Mouse (Mus musculus) hindbrain, embryonic 16.5 days (tissue): ENCODE results near the gene Tbce. TPM values are rescaled to one million over a fixed set of nuclear protein-coding genes. Genes with fewer than 3 reads are reported as not detected.
"Not testable (repeated sequence)": the region's sequence is repeated elsewhere in the genome, so short reads cannot be mapped to it uniquely, and the experiment has no call there.

ENCODE experiments used
- ATAC-seq: fragments of 200-750 bp; cut with Nextera tagmentation; 2 replicates; pipeline ENCODE4 v1.8.0; 2017; ENCODE audit warnings: moderate TSS enrichment, moderate library complexity
- H3K27ac ChIP-seq: fragments of 300-500 bp; sonication (generic); 2 replicates; pipeline ENCODE4 v1.5.1; 2014; ENCODE audit warnings: low read depth, mild to moderate bottlenecking, control low read depth, low read length, moderate library complexity
- H3K27me3 ChIP-seq: fragments of 300-500 bp; sonication (generic); replicated peaks from 2 replicates; pipeline ENCODE4 v1.6.1; 2014; ENCODE audit warnings: low read length; ENCODE audit not compliant: control insufficient read depth, insufficient read depth
- H3K36me3 ChIP-seq: fragments of 300-500 bp; sonication (generic); 2 replicates; pipeline ENCODE4 v1.6.1; 2014; ENCODE audit warnings: mild to moderate bottlenecking, low read length, moderate library complexity, mixed read lengths; ENCODE audit not compliant: control insufficient read depth, insufficient read depth
- H3K4me1 ChIP-seq: fragments of 300-500 bp; sonication (generic); 2 replicates; pipeline ENCODE4 v1.6.1; 2014; ENCODE audit warnings: low read depth, low read length; ENCODE audit not compliant: control insufficient read depth, insufficient read depth
- H3K4me2 ChIP-seq: fragments of 300-500 bp; sonication (generic); 2 replicates; pipeline ENCODE4 v1.6.1; 2014; ENCODE audit warnings: mild to moderate bottlenecking, low read length, control low read depth, moderate library complexity
- H3K4me3 ChIP-seq: fragments of 300-500 bp; sonication (generic); 2 replicates; pipeline ENCODE4 v1.5.1; 2014; ENCODE audit warnings: mild to moderate bottlenecking, low read length, control low read depth, moderate library complexity
- H3K9ac ChIP-seq: fragments of 300-500 bp; sonication (generic); 2 replicates; pipeline ENCODE4 v1.6.1; 2014; ENCODE audit warnings: low read depth, mild to moderate bottlenecking, control low read depth, low read length, moderate library complexity
- H3K9me3 ChIP-seq: fragments of 300-500 bp; sonication (generic); 2 replicates; pipeline ENCODE4 v1.6.1; 2014; ENCODE audit warnings: mild to moderate bottlenecking, low read length, moderate library complexity; ENCODE audit not compliant: control insufficient read depth
- WGBS: fragments of 180-500 bp; shearing (Covaris S2); extraction: QIAGEN DNeasy Blood & Tissue Kit; methylation state at CpG from one replicate; pipeline ENCODE4 v1.1.7; 2014; 5-methylcytosine and 5-hydroxymethylcytosine counted together
- polyA plus RNA-seq: library from polyadenylated mRNA; unstranded; fragments of >200 nt; fragmentation: Nextera tagmentation; extraction: Ambion mirVana; gene quantifications from 2 replicates; pipeline ENCODE4 v1.2.1, GENCODE M21; 2015

The Tbce gene
- polyA plus RNA-seq, 1 experiment from 2014 or later = 102 TPM

DNA sequence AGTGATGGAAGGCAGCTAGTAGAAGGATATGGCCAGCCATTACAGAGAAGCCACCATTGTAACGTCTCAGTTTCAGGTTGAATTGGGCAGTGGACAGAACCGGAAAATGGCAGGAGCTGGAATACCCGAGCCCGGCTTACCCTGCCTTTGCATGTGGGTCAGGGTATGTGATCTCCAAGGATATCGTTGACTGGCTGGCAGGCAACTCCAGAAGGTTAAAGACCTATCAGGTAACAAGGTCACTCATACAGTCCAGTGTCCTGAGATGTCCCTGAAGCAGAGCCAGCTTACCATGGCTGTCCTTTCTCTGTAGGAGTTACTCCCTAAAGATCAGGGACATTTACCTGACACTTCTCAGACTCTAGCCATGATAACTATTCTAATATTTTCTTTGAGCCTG is 44.4 kb downstream of the Tbce start:
- Histone ChIP-seq H3K9me3 (no peaks in the 10 kb centered on the region), H3K27ac (no peak overlapping the region), H3K36me3 (peaks cover 24% of the 10 kb centered on the region), H3K27me3 (no peaks in the 10 kb centered on the region), H3K4me1 (no peaks in the 10 kb centered on the region), H3K4me3 (no peak overlapping the region), H3K9ac (no peak overlapping the region), H3K4me2 (no peak overlapping the region)
- 89% methylated on average over 5 of the region's 5 CpGs for WGBS
- no peak for ATAC-seq

DNA sequence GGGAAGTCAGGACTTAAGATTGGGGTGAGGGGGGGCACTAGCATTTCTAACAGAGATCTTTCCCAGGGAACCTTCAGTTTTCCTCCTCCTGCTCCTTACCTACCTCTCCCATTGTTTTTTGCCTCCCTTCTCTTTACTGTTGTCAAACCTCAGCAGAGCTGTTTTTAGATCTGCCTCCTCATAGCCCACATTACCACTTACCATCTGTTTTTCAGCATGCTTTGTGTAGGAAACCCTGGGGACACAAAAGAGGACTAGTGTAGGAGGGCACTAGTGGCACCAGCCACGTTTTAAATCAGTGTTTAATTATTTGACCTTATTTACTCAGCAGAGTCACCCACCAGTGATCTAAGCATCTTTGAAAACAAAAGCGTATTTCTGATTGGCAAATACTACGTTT is 46.4 kb downstream of the Tbce start:
- Histone ChIP-seq H3K4me3 (no peak overlapping the region), H3K9me3 (no peaks in the 10 kb centered on the region), H3K4me2 (no peak overlapping the region), H3K27me3 (no peaks in the 10 kb centered on the region), H3K36me3 (peaks cover 13% of the 10 kb centered on the region), H3K27ac (no peak overlapping the region), H3K4me1 (no peaks in the 10 kb centered on the region), H3K9ac (no peak overlapping the region)
- no peak for ATAC-seq
- 74% methylated on average over 3 of the region's 3 CpGs for WGBS

DNA sequence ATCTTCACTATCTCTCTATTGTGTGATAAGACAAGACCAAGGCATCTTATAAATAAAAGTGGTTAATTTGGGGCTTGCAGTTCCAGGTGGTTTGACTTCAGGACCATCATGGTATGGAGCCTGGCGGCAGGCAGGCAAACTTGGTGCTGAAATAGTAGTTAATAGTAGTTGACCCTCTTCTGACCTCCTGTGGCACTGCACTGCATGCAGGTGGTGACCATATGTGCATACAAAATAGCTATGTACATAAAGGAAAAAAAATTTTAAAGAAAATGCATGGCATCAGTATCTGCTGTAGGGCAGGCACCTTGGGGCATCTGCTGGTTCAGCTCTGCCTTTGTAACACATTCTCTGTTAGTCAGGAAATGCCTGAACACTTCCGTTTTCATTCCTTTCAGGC is 49.0 kb downstream of the Tbce start:
- Histone ChIP-seq H3K27me3 (no peaks in the 10 kb centered on the region), H3K9me3 (no peaks in the 10 kb centered on the region), H3K9ac (no peak overlapping the region), H3K4me1 (no peaks in the 10 kb centered on the region), H3K36me3 (peaks cover 7% of the 10 kb centered on the region), H3K4me2 (no peak overlapping the region), H3K4me3 (no peak overlapping the region), H3K27ac (no peak overlapping the region)
- no peak for ATAC-seq
- 79% methylated on average over 2 of the region's 2 CpGs for WGBS

DNA sequence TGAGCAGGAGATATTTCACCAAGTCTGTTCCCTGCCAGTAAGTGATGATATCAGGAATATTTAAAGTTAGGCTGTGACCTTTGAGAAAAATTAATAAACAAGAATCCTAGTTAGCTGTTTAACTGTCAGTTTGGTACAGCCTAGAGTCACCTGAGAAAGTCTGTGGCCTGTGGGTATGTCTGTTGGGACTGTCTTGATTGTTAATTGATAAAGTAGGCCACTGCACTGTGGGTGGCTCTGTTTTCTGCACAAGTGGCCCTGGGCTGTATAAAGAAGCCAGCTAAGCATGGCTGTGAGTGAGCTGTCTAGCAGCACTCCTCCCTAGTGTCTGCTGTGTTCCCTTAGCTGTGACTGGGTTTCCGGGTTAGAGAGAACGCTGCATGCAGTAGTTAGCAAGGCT is 50.3 kb downstream of the Tbce start:
- no peaks in the 10 kb centered on the region for H3K9me3 ChIP-seq
- H3K4me1 ChIP-seq = no peaks in the 10 kb centered on the region
- H3K27me3 ChIP-seq = no peaks in the 10 kb centered on the region
- H3K4me3 ChIP-seq = no peak overlapping the region
- no peaks in the 10 kb centered on the region; the same call in 1 of the 2 replicates for H3K36me3 ChIP-seq
- no peak for ATAC-seq
- 92% methylated on average over 2 of the region's 2 CpGs for whole genome bisulfite sequencing
- H3K27ac ChIP-seq = no peak overlapping the region
- H3K9ac ChIP-seq = no peak overlapping the region
- no peak overlapping the region for H3K4me2 ChIP-seq

DNA sequence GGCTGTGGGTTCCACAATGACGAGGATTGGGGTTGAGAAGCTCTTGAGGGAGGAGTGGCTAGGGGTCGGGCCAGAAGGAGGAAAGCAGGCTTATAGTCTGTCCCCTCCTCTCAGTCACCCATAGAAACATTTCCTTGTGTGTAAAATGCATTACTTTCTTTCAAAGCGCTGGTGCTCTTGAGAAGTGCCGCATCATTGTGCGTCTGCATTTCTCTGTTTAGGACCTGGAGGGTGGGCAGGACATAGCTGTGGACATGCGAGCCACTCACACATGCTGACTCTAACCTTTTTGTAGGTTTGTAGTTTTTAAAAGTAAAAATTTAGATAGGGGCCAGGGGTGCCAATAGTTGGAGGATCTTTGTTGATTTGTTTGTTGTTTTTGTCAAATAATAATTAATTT is 55.9 kb downstream of the Tbce start:
- H3K9me3 ChIP-seq = no peaks in the 10 kb centered on the region
- H3K36me3 ChIP-seq = no peaks in the 10 kb centered on the region
- WGBS = 89% methylated on average over 6 of the region's 6 CpGs
- H3K9ac ChIP-seq = no peak overlapping the region
- H3K4me1 ChIP-seq = no peaks in the 10 kb centered on the region
- H3K27ac ChIP-seq = no peak overlapping the region
- H3K27me3 ChIP-seq = no peaks in the 10 kb centered on the region
- ATAC-seq = no peak
- H3K4me3 ChIP-seq = no peak overlapping the region
- no peak overlapping the region for H3K4me2 ChIP-seq

DNA sequence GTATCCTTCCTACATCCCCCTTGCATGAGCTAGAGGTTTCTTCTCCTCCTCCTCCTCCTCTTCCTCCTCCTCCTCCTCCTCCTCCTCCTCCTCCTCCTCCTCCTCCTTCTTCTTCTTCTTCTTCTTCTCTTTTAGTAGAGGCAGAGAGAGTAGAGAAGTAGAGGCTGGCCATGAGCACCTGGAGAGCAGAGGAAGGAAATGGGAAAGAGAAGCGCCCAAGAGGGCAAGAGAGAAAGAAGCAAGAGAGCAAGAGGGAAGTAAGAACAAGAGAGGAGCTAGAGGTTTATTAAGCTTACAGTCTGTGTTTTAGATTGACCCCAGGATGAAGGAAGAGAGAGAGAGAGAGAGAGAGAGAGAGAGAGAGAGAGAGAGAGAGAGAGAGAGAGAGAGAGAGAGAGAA is 57.6 kb downstream of the Tbce start:
- H3K9me3 ChIP-seq, H3K4me2 ChIP-seq, H3K4me1 ChIP-seq, H3K9ac ChIP-seq, H3K4me3 ChIP-seq, H3K36me3 ChIP-seq, H3K27ac ChIP-seq, H3K27me3 ChIP-seq, ATAC-seq: not testable (repeated sequence)
- whole genome bisulfite sequencing = 86% methylated on average over 1 of the region's 1 CpGs

DNA sequence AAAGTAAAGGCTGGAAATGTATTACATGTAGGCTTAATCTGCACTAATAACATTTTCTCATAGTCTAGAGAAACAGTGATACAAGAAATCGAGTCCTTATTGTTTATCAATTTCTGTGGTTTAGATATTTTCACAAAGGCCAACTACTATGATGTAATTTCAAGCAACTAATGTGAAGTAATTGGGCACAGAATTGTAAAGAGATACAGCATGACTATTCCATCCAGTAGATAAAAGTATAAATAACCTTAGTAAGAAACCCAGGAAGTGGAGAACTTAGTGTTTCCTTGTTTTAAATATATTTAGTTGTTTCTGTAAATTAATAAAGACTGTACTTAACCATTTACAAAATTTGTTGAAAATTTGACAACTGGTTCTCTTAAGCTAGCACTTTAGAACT is 69.6 kb downstream of the Tbce start:
- no peaks in the 10 kb centered on the region for H3K4me1 ChIP-seq
- no peak for ATAC-seq
- no peaks in the 10 kb centered on the region for H3K27me3 ChIP-seq
- no peak overlapping the region for H3K4me3 ChIP-seq
- H3K9me3 ChIP-seq = no peaks in the 10 kb centered on the region
- H3K4me2 ChIP-seq = no peak overlapping the region
- 0 out of 2 replicates have a peak, but pooled peaks cover 3% of the 10 kb centered on the region for H3K36me3 ChIP-seq
- H3K9ac ChIP-seq = no peak overlapping the region
- WGBS = 95% methylated on average over 1 of the region's 1 CpGs
- H3K27ac ChIP-seq = no peak overlapping the region

DNA sequence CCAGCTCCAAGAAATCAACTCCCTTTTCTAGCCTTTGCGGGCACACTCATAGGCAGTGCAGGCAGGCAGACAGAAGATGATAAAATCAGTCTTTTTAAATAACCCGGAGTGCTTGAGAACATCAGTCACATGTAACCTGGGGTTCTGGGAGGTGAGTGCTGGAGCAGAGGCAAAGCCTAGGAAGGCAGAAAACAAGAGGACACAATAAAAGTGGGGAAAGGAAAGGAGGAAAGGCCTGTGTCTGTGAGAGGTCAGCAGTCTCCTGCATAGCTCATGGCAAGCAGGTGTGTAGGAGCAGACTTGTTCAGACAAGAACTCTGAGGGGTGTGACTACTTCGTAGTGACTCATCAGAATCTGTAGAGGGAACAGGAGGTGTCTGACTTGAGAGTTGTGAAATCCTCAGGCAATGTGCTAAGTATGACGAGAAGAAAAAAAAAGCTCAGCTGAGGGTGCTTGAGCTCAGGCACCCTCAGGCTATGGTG is 70.8 kb downstream of the Tbce start:
- no peak overlapping the region for H3K4me3 ChIP-seq
- H3K9me3 ChIP-seq = no peaks in the 10 kb centered on the region
- H3K27ac ChIP-seq = no peak overlapping the region
- no peaks in the 10 kb centered on the region for H3K4me1 ChIP-seq
- ATAC-seq = no peak
- no peak overlapping the region for H3K9ac ChIP-seq
- WGBS = 95% methylated on average over 4 of the region's 4 CpGs
- H3K27me3 ChIP-seq = no peaks in the 10 kb centered on the region
- H3K36me3 ChIP-seq = 0 out of 2 replicates have a peak, but pooled peaks cover 3% of the 10 kb centered on the region
- H3K4me2 ChIP-seq = no peak overlapping the region

DNA sequence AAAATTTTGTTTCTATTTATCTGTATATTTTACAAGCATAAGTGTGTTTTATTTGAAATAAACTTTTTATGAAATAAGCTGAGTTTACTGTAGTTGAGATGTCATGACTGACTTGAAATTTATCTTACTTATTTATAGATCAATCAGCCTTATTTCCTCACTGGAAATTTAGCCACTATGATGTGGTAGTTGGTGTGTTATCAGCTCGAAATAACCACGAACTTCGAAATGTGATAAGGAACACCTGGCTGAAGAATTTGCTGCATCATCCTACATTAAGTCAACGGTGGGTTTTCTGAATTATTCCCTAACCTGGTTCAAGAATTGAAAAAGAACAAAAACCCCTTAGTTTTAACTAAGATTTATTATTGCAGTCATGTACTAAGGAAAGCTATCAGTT is 73.3 kb downstream of the Tbce start:
- ATAC-seq = no peak
- H3K9ac ChIP-seq = no peak overlapping the region
- H3K4me2 ChIP-seq = no peak overlapping the region
- H3K9me3 ChIP-seq = no peaks in the 10 kb centered on the region
- H3K4me1 ChIP-seq = no peaks in the 10 kb centered on the region
- no peaks in the 10 kb centered on the region for H3K27me3 ChIP-seq
- no peak overlapping the region for H3K4me3 ChIP-seq
- 89% methylated on average over 4 of the region's 4 CpGs for WGBS
- H3K36me3 ChIP-seq = 0 out of 2 replicates have a peak, but pooled peaks cover 3% of the 10 kb centered on the region
- no peak overlapping the region for H3K27ac ChIP-seq
